Mouse (Mus musculus) embryonic facial prominence, embryonic 12.5 days (tissue): ENCODE measurements at regions not wholly inside any gene's neighbourhood (a gene's known extent, or its start where the extent isn't known, plus 50 kb on each side); places are given as distances from the start of the nearest gene placed in this dataset. TPM values are rescaled to one million over a fixed set of nuclear protein-coding genes. Genes with fewer than 3 reads are reported as not detected.

Experiments
- ATAC-seq: fragments of 200-750 bp; cut with Nextera tagmentation; 2 replicates; pipeline ENCODE4 v1.8.0; 2017; ENCODE audit not compliant: insufficient number of reproducible peaks, insufficient read depth, low FRiP score, low TSS enrichment
- H3K27ac ChIP-seq: fragments of 300-500 bp; sonication (generic); 2 replicates; pipeline ENCODE4 v1.5.1; 2016; ENCODE audit warnings: mild to moderate bottlenecking
- H3K27me3 ChIP-seq: fragments of 300-500 bp; sonication (generic); 2 replicates; pipeline ENCODE4 v1.6.1; 2016; ENCODE audit warnings: mild to moderate bottlenecking, moderate library complexity
- H3K36me3 ChIP-seq: fragments of 300-500 bp; sonication (generic); 2 replicates; pipeline ENCODE4 v1.6.1; 2016; ENCODE audit warnings: mild to moderate bottlenecking
- H3K4me1 ChIP-seq: fragments of 300-500 bp; sonication (generic); 2 replicates; pipeline ENCODE4 v1.6.1; 2016
- H3K4me2 ChIP-seq: fragments of 300-500 bp; sonication (generic); replicated peaks from 2 replicates; pipeline ENCODE4 v1.6.1; 2016; ENCODE audit warnings: mild to moderate bottlenecking, moderate library complexity
- H3K4me3 ChIP-seq: fragments of 300-500 bp; sonication (generic); 2 replicates; pipeline ENCODE4 v1.5.1; 2016; ENCODE audit warnings: mild to moderate bottlenecking
- H3K9ac ChIP-seq: fragments of 300-500 bp; sonication (generic); 2 replicates; pipeline ENCODE4 v1.6.1; 2016; ENCODE audit warnings: mild to moderate bottlenecking, moderate library complexity
- H3K9me3 ChIP-seq: fragments of 300-500 bp; sonication (generic); 2 replicates; pipeline ENCODE4 v1.6.1; 2016; ENCODE audit warnings: mild to moderate bottlenecking, moderate library complexity
- WGBS: fragments of 180-500 bp; shearing (Covaris S2); methylation state at CpG from one replicate; pipeline ENCODE4 v1.1.7; 2016; 5-methylcytosine and 5-hydroxymethylcytosine counted together
- microRNA-seq: library from miRNA; unstranded; fragments of <30 nt; microRNA quantifications from one replicate; pipeline ENCODE4, GENCODE M21; 2017

- Histone ChIP-seq H3K4me1 (no peaks in the 10 kb centered on the region), H3K9me3 (no peaks in the 10 kb centered on the region), H3K36me3 (no peaks in the 10 kb centered on the region), H3K27ac (no peak overlapping the region), H3K27me3 (no peaks in the 10 kb centered on the region), H3K9ac (no peak overlapping the region), H3K4me2 (no peak overlapping the region), H3K4me3 (no peak overlapping the region)
- ATAC-seq = no peak
- 83% methylated on average over 5 of the region's 5 CpGs for WGBS
Measured at GRCm38 (mm10) chr13:10526470-10527207, 166.0 kb upstream of the Chrm3 start.

GRCm38 (mm10) chr13:10504211-10504610 lies 143.6 kb upstream of the Chrm3 start:
- Histone ChIP-seq H3K9ac (no peak overlapping the region), H3K4me1 (no peaks in the 10 kb centered on the region), H3K27ac (no peak overlapping the region), H3K4me2 (no peak overlapping the region), H3K4me3 (no peak overlapping the region), H3K9me3 (no peaks in the 10 kb centered on the region), H3K27me3 (no peaks in the 10 kb centered on the region), H3K36me3 (no peaks in the 10 kb centered on the region)
- ATAC-seq = no peak
- WGBS = 51% methylated on average over 7 of the region's 7 CpGs

- H3K27me3 ChIP-seq = no peaks in the 10 kb centered on the region
- H3K4me2 ChIP-seq = no peak overlapping the region
- no peak overlapping the region for H3K9ac ChIP-seq
- no peak overlapping the region for H3K27ac ChIP-seq
- no peaks in the 10 kb centered on the region for H3K36me3 ChIP-seq
- no peak for ATAC-seq
- no peaks in the 10 kb centered on the region for H3K9me3 ChIP-seq
- no peaks in the 10 kb centered on the region for H3K4me1 ChIP-seq
- no peak overlapping the region for H3K4me3 ChIP-seq
- 90% methylated on average over 6 of the region's 6 CpGs for WGBS
Measured at GRCm38 (mm10) chr13:10455323-10455722, 94.7 kb upstream of the Chrm3 start.

GRCm38 (mm10) chr13:10454667-10455066 lies 94.0 kb upstream of the Chrm3 start:
- Histone ChIP-seq H3K4me2 (no peak overlapping the region), H3K9ac (no peak overlapping the region), H3K36me3 (no peaks in the 10 kb centered on the region), H3K4me3 (no peak overlapping the region), H3K4me1 (no peaks in the 10 kb centered on the region), H3K27ac (no peak overlapping the region), H3K9me3 (no peaks in the 10 kb centered on the region), H3K27me3 (no peaks in the 10 kb centered on the region)
- WGBS = 91% methylated on average over 4 of the region's 4 CpGs
- ATAC-seq = no peak

GRCm38 (mm10) chr13:10451057-10451456 lies 90.4 kb upstream of the Chrm3 start:
- no peaks in the 10 kb centered on the region for H3K4me1 ChIP-seq
- no peak overlapping the region for H3K4me2 ChIP-seq
- 44% methylated on average over 3 of the region's 3 CpGs for WGBS
- no peaks in the 10 kb centered on the region for H3K36me3 ChIP-seq
- no peaks in the 10 kb centered on the region for H3K9me3 ChIP-seq
- H3K9ac ChIP-seq = no peak overlapping the region
- no peak overlapping the region for H3K4me3 ChIP-seq
- H3K27me3 ChIP-seq = no peaks in the 10 kb centered on the region
- H3K27ac ChIP-seq = no peak overlapping the region
- ATAC-seq = no peak

GRCm38 (mm10) chr13:10449502-10449901 lies 88.9 kb upstream of the Chrm3 start:
- H3K27me3 ChIP-seq = no peaks in the 10 kb centered on the region
- WGBS = 82% methylated on average over 6 of the region's 6 CpGs
- H3K36me3 ChIP-seq = no peaks in the 10 kb centered on the region
- H3K4me2 ChIP-seq = no peak overlapping the region
- ATAC-seq = no peak
- no peak overlapping the region for H3K4me3 ChIP-seq
- no peaks in the 10 kb centered on the region for H3K4me1 ChIP-seq
- H3K9me3 ChIP-seq = no peaks in the 10 kb centered on the region
- H3K9ac ChIP-seq = no peak overlapping the region
- H3K27ac ChIP-seq = no peak overlapping the region

GRCm38 (mm10) chr13:10447806-10448205 lies 87.2 kb upstream of the Chrm3 start:
- ATAC-seq = no peak
- no peaks in the 10 kb centered on the region for H3K36me3 ChIP-seq
- 78% methylated on average over 1 of the region's 1 CpGs for WGBS
- H3K4me2 ChIP-seq = no peak overlapping the region
- no peaks in the 10 kb centered on the region for H3K4me1 ChIP-seq
- H3K9ac ChIP-seq = no peak overlapping the region
- no peaks in the 10 kb centered on the region for H3K27me3 ChIP-seq
- H3K4me3 ChIP-seq = no peak overlapping the region
- no peaks in the 10 kb centered on the region for H3K9me3 ChIP-seq
- no peak overlapping the region for H3K27ac ChIP-seq

- no peak overlapping the region for H3K4me2 ChIP-seq
- 53% methylated on average over 3 of the region's 3 CpGs for WGBS
- H3K4me3 ChIP-seq = no peak overlapping the region
- no peaks in the 10 kb centered on the region for H3K4me1 ChIP-seq
- H3K9ac ChIP-seq = no peak overlapping the region
- no peaks in the 10 kb centered on the region for H3K27me3 ChIP-seq
- H3K9me3 ChIP-seq = no peaks in the 10 kb centered on the region
- H3K27ac ChIP-seq = no peak overlapping the region
- H3K36me3 ChIP-seq = no peaks in the 10 kb centered on the region
- no peak for ATAC-seq
Measured at GRCm38 (mm10) chr13:10445679-10446078, 85.0 kb upstream of the Chrm3 start.

Small RNAs in the stretch of these regions (microRNA-seq; reads per million reads assigned to microRNA genes)
- gene Gm23415 = not detected
